18 mouse cellular contexts compared by ENCODE assay signal in genomic region chr1:42907153-42907552, GRCm38 (mm10). TPM values are rescaled to one million over a fixed set of nuclear protein-coding genes. Genes with fewer than 3 reads are reported as not detected.
"Had no signal": no experiment of that assay in that cellular context is flagged by ENCODE, and none has a peak within 500 bp of the region (broad histone marks: within the 10 kb centered on the region; RNA-seq: fewer than 3 reads in every experiment).

No protein-coding gene starts in this region.

- H3K27me3 ChIP-seq: midbrain, embryonic 12.5 days; neural tube, embryonic 13.5 days; neural tube, embryonic 15.5 days had no signal

- H3K4me1 ChIP-seq: midbrain, embryonic 10.5 days; midbrain, embryonic 12.5 days; neural tube, embryonic 13.5 days; neural tube, embryonic 15.5 days had no signal

- H3K27ac ChIP-seq: midbrain, embryonic 10.5 days; midbrain, embryonic 12.5 days; neural tube, embryonic 13.5 days; neural tube, embryonic 15.5 days had no signal

- DNase-seq: lung, adult 18-20 months; lung, embryonic 14.5 days; lung, postnatal 10 days; lung, postnatal 4 days; midbrain, embryonic 14.5 days; retina, postnatal 1 day; right cerebral cortex, postnatal 4 days; spleen, adult 18-20 months; thymus, adult 18-20 months; thymus, postnatal 25 days; thymus, postnatal 4 days had no signal

- H3K4me3 ChIP-seq: midbrain, embryonic 10.5 days; midbrain, embryonic 12.5 days; myocyte; neural tube, embryonic 13.5 days; neural tube, embryonic 15.5 days had no signal

- H3K9me3 ChIP-seq: midbrain, embryonic 10.5 days; midbrain, embryonic 12.5 days; neural tube, embryonic 13.5 days; neural tube, embryonic 15.5 days had no signal

RNA-seq across cellular contexts. Expression of gene Gpr45, which starts 45.5 kb away (rescaled TPM):
- total RNA-seq: megakaryocyte, adult 5-6 weeks; megakaryocyte-erythroid progenitor cell, adult 5-6 weeks had no signal
- polyA plus RNA-seq: myocyte had no signal
